Mouse (Mus musculus) kidney, postnatal 25 days (tissue): ENCODE results near the gene Btbd35f26.
A peak's percentile ranks its signal among the peaks of the same experiment; 100 is the strongest.
"Not testable (repeated sequence)": the region's sequence is repeated elsewhere in the genome, so short reads cannot be mapped to it uniquely, and the experiment has no call there.

Source experiments
- DNase-seq, 2 experiments: peaks; one replicate each; pipeline ENCODE4 v3.0.0; 2021; ENCODE audit warnings: mixed read lengths in 2 of 2

Btbd35f26 gene

DNA sequence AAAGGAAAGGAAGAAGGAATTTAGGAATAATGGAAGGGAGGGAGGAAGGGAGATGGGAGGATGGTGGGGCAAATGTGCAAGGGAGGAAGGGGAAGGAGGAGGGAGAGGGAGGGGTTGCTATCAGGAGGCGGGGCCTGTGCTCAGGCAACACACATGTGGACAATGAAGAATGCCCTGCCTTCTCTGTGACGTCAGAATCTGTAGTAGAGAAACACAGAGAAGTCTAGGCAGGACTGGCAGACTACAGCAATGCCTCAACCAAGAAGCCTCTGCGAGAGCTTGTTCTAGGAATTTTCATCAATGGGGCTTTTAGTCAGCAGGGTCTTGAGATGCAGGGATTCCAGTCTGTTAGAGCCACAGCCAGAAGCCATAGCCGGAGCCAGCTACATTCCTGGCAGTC is at the start of gene Btbd35f26:
TSS of gene Btbd35f26 (plus strand) at position 301 of the 400 bp plus-strand sequence.
- not testable (repeated sequence) for DNase-seq

DNA sequence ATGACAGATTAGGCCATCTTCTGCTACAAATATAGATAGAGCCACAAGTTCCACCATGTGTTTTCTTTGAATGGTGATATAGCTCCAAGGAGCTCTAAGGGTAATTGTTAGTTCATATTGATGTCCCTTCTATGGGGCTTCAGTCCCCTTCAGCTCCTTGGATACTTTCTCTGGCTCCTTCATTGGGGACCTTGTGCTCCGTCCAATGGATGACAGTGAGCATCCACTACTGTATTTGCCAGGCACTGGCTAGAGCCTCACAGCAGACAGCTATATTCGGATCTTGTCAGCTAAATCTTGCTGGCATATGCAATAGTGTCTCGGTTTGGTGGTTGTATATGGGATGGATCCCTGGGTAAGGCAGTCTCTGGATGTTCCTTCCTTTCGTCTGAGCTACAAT is 5.7 kb downstream of the Btbd35f26 start:
- DNase-seq, result peak in 1 of 2 experiments; percentile 23

DNA sequence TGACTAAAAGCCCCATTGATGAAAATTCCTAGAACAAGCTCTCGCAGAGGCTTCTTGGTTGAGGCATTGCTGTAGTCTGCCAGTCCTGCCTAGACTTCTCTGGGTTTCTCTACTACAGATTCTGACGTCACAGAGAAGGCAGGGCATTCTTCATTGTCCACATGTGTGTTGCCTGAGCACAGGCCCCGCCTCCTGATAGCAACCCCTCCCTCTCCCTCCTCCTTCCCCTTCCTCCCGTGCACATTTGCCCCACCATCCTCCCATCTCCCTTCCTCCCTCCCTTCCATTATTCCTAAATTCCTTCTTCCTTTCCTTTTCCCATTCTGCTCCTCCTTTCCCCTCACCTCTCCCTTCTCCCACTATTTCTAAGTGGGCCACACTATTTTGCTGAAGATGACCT is 47.6 kb downstream of the Btbd35f26 start, which contains the start of gene Btbd35f19:
TSS of gene Btbd35f19 (minus strand) at position 101 of the 400 bp plus-strand sequence.
- DNase-seq, result not testable (repeated sequence)
